Comparison of ENCODE assay signal across 10 mouse cellular contexts in the genomic region with DNA sequence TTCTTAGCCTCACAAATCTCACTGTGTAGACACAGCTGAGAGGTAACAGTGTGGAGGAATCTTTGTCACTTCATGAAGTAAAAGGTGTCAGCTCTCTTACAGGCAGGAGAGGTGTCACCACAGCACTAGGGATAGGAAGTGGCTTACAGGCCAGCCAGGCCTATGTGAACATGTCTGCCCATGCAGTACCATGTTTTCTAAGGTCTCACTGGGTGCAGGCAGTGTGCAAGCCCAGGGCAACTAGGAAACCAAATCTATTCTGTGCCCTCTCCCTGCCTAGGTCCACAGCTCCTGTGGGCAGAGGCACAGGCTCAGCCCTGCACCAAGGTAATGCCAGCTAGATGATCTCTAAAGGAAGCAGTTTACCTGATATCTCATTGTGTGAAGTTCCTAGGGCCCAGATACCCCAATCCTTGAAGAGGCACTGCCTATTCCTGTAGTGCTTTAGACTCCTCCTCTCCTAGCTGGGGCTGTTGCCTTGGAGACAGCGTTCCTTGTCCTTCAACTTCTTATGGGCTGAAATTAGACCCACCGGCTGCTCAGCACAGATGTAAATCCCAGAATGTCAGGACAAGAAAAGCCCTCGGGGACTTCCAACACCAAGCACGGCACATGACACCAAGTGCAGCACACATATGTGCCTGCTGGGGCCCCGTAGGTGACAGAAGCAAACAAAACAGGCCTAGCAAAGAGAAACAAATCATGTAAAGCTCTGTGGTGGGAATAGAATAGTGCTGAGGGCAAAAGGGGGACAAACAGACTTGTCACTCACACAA. TPM values are rescaled to one million over a fixed set of nuclear protein-coding genes. Genes with fewer than 3 reads are reported as not detected.
DNase-seq lines count a peak whose midpoint lies in the region; ATAC-seq lines count a peak whose summit lies in the region.
"Had no signal": no experiment of that assay in that cellular context is flagged by ENCODE, and none has a peak within 500 bp of the region (broad histone marks: within the 10 kb centered on the region; RNA-seq: fewer than 3 reads in every experiment).

No protein-coding gene starts in this region.

- H3K4me1 ChIP-seq in heart, embryonic 12.5 days (replicated peaks) = peaks cover 21% of the 10 kb centered on the region
- H3K4me1 ChIP-seq in forebrain, embryonic 11.5 days (replicated peaks; ENCODE audit: control insufficient read depth, insufficient read depth, low read length) = no peaks in the 10 kb centered on the region
- H3K4me1 ChIP-seq in neural tube, embryonic 12.5 days = peaks cover 22% of the 10 kb centered on the region
- H3K4me1 ChIP-seq in liver, embryonic 12.5 days = no peaks in the 10 kb centered on the region

- no peak overlapping the region for H3K27ac ChIP-seq in heart, embryonic 12.5 days (ENCODE audit: poor library complexity, severe bottlenecking)
- no peak overlapping the region for H3K27ac ChIP-seq in forebrain, embryonic 11.5 days (ENCODE audit: low read depth, low read length)
- H3K27ac ChIP-seq in neural tube, embryonic 12.5 days = no peak overlapping the region
- no peak overlapping the region for H3K27ac ChIP-seq in liver, embryonic 12.5 days

- no peaks in the 10 kb centered on the region for H3K9me3 ChIP-seq in heart, embryonic 12.5 days (replicated peaks)
- no peaks in the 10 kb centered on the region for H3K9me3 ChIP-seq in forebrain, embryonic 11.5 days (ENCODE audit: control insufficient read depth, low read length)
- no peaks in the 10 kb centered on the region for H3K9me3 ChIP-seq in neural tube, embryonic 12.5 days
- H3K9me3 ChIP-seq in liver, embryonic 12.5 days (replicated peaks) = no peaks in the 10 kb centered on the region
- H3K9me3 ChIP-seq: megakaryocyte, embryonic 14.5 days had no signal

- no peak overlapping the region for H3K4me3 ChIP-seq in heart, embryonic 12.5 days
- no peak overlapping the region for H3K4me3 ChIP-seq in forebrain, embryonic 11.5 days (ENCODE audit: low read depth, low read length)
- no peak overlapping the region for H3K4me3 ChIP-seq in neural tube, embryonic 12.5 days
- no peak overlapping the region for H3K4me3 ChIP-seq in liver, embryonic 12.5 days

- no peak overlapping the region for H3K9ac ChIP-seq in heart, embryonic 12.5 days
- no peak overlapping the region for H3K9ac ChIP-seq in forebrain, embryonic 11.5 days (ENCODE audit: low read length)
- H3K9ac ChIP-seq in neural tube, embryonic 12.5 days = no peak overlapping the region
- H3K9ac ChIP-seq in liver, embryonic 12.5 days = no peak overlapping the region

- no peak for DNase-seq in heart, adult 18-20 months
- DNase-seq in forebrain, embryonic 11.5 days (ENCODE audit: low spot score) = peak; percentile 60
- DNase-seq in layer of hippocampus, adult 9-10 months (ENCODE audit: low spot score) = peak; percentile 25
- DNase-seq in B cell, adult 2 months = no peak
- DNase-seq in kidney, postnatal 10 days = no peak

- H3K4me2 ChIP-seq in heart, embryonic 12.5 days = peak overlapping the region; percentile 23
- H3K4me2 ChIP-seq in forebrain, embryonic 11.5 days (ENCODE audit: low read depth, low read length, severe bottlenecking) = no peak overlapping the region
- H3K4me2 ChIP-seq in neural tube, embryonic 12.5 days (replicated peaks) = no peak overlapping the region
- no peak overlapping the region for H3K4me2 ChIP-seq in liver, embryonic 12.5 days

- no peak for ATAC-seq in heart, embryonic 12.5 days (ENCODE audit: insufficient number of reproducible peaks, low FRiP score)
- ATAC-seq in forebrain, embryonic 11.5 days (replicated peaks; ENCODE audit: low FRiP score) = peak; percentile 64; the same call in 1 of the 2 replicates
- ATAC-seq in neural tube, embryonic 12.5 days (ENCODE audit: low FRiP score, low read depth) = peak; percentile 76
- no peak for ATAC-seq in liver, embryonic 12.5 days

- H3K36me3 ChIP-seq in heart, embryonic 12.5 days = no peaks in the 10 kb centered on the region
- no peaks in the 10 kb centered on the region for H3K36me3 ChIP-seq in forebrain, embryonic 11.5 days (ENCODE audit: control insufficient read depth, insufficient read depth, low read length)
- H3K36me3 ChIP-seq in neural tube, embryonic 12.5 days = no peaks in the 10 kb centered on the region
- no peaks in the 10 kb centered on the region for H3K36me3 ChIP-seq in liver, embryonic 12.5 days

- no peaks in the 10 kb centered on the region for H3K27me3 ChIP-seq in heart, embryonic 12.5 days (replicated peaks)
- no peaks in the 10 kb centered on the region for H3K27me3 ChIP-seq in forebrain, embryonic 11.5 days (ENCODE audit: control insufficient read depth, insufficient read depth, low read length)
- H3K27me3 ChIP-seq in neural tube, embryonic 12.5 days (replicated peaks) = no peaks in the 10 kb centered on the region
- H3K27me3 ChIP-seq in liver, embryonic 12.5 days (replicated peaks) = no peaks in the 10 kb centered on the region
- H3K27me3 ChIP-seq: CH12.LX; megakaryocyte, embryonic 14.5 days had no signal

- 31% methylated on average over 5 of the region's 5 CpGs for WGBS in heart, embryonic 12.5 days
- 31% methylated on average over 5 of the region's 5 CpGs for WGBS in forebrain, embryonic 11.5 days
- WGBS in neural tube, embryonic 12.5 days = 17% methylated on average over 5 of the region's 5 CpGs
- 65% methylated on average over 5 of the region's 5 CpGs for WGBS in liver, embryonic 12.5 days (ENCODE audit: insufficient replicate concordance)

RNA-seq across cellular contexts. Expression of gene Chchd6, which starts 10.6 kb away (rescaled TPM):
- 37.8 and 39.7 TPM in 2 replicates for polyA plus RNA-seq in heart, embryonic 12.5 days (2016; fragmentation: Nextera tagmentation; extraction: Ambion mirVana)
- 10 to 100 TPM; 11.8 to 12.3 TPM for total RNA-seq in heart, adult 18-20 months (2021)
- 93.7 and 98.9 TPM in 2 replicates for polyA plus RNA-seq in forebrain, embryonic 11.5 days (2014; fragmentation: Nextera tagmentation; extraction: Ambion mirVana)
- polyA plus RNA-seq in neural tube, embryonic 12.5 days (2016; fragmentation: Nextera tagmentation; extraction: Ambion mirVana) = 79.9 and 80.9 TPM in 2 replicates
- 25.5 and 27.7 TPM in 2 replicates for polyA plus RNA-seq in liver, embryonic 12.5 days (2016; fragmentation: Nextera tagmentation; extraction: Ambion mirVana)

RNA-seq across cellular contexts. Expression of gene Txnrd3, which starts 59.0 kb away (rescaled TPM):
- 10.0 and 11.5 TPM in 2 replicates for polyA plus RNA-seq in heart, embryonic 12.5 days (2016; fragmentation: Nextera tagmentation; extraction: Ambion mirVana)
- 10 to 100 TPM; 14.6 to 17.1 TPM for total RNA-seq in heart, adult 18-20 months (2021)
- 8.6 and 9.9 TPM in 2 replicates for polyA plus RNA-seq in forebrain, embryonic 11.5 days (2014; fragmentation: Nextera tagmentation; extraction: Ambion mirVana)
- 10.9 and 11.6 TPM in 2 replicates for polyA plus RNA-seq in neural tube, embryonic 12.5 days (2016; fragmentation: Nextera tagmentation; extraction: Ambion mirVana)
- polyA plus RNA-seq in liver, embryonic 12.5 days (2016; fragmentation: Nextera tagmentation; extraction: Ambion mirVana) = 6.1 and 6.4 TPM in 2 replicates

Comparison
In these comparisons a context has a peak if more than half of its experiments do, and no peak if none do; other contexts are left out.
1. ATAC-seq: peak in forebrain, embryonic 11.5 days (single experiment) and neural tube, embryonic 12.5 days (single experiment); none in heart, embryonic 12.5 days (single experiment) and liver, embryonic 12.5 days (single experiment).
2. DNase-seq: peak in forebrain, embryonic 11.5 days (single experiment) and layer of hippocampus, adult 9-10 months (single experiment); none in heart, adult 18-20 months (0 of 2), B cell, adult 2 months (0 of 2) and kidney, postnatal 10 days (single experiment).